Mouse (Mus musculus) forebrain, embryonic 14.5 days (tissue): Measurements from ENCODE around the gene Sertad1. TPM values are rescaled to one million over a fixed set of nuclear protein-coding genes. Genes with fewer than 3 reads are reported as not detected.

Source experiments
- ATAC-seq: fragments of 200-750 bp; cut with Nextera tagmentation; 2 replicates; pipeline ENCODE4 v1.8.0; 2017; ENCODE audit warnings: mild to moderate bottlenecking, moderate library complexity
- DNase-seq: peaks from one replicate; pipeline ENCODE4 v3.0.0-alpha.2; 2015; ENCODE audit warnings: low spot score
- H3K27ac ChIP-seq: fragments of 300-500 bp; sonication (generic); 2 replicates; pipeline ENCODE4 v1.5.1; 2014; ENCODE audit warnings: low read depth, mild to moderate bottlenecking, control low read depth, low read length, moderate library complexity
- H3K27me3 ChIP-seq: fragments of 300-500 bp; sonication (generic); replicated peaks from 2 replicates; pipeline ENCODE4 v1.6.1; 2014; ENCODE audit warnings: low read length, control low read depth, mixed read lengths; ENCODE audit not compliant: control insufficient read depth, insufficient read depth
- H3K36me3 ChIP-seq: fragments of 300-500 bp; sonication (generic); 2 replicates; pipeline ENCODE4 v1.6.1; 2014; ENCODE audit warnings: low read length, control low read depth; ENCODE audit not compliant: control insufficient read depth, insufficient read depth
- H3K4me1 ChIP-seq: fragments of 300-500 bp; sonication (generic); 2 replicates; pipeline ENCODE4 v1.6.1; 2014; ENCODE audit warnings: antibody characterized with exemption, low read length, control low read depth; ENCODE audit not compliant: control insufficient read depth, insufficient read depth
- H3K4me2 ChIP-seq: fragments of 300-500 bp; sonication (generic); 2 replicates; pipeline ENCODE4 v1.6.1; 2014; ENCODE audit warnings: mild to moderate bottlenecking, control low read depth, low read length
- H3K4me3 ChIP-seq: fragments of 300-500 bp; sonication (generic); 2 replicates; pipeline ENCODE4 v1.5.1; 2014; ENCODE audit warnings: low read depth, low read length, control low read depth
- H3K9ac ChIP-seq: fragments of 300-500 bp; sonication (generic); 2 replicates; pipeline ENCODE4 v1.6.1; 2014; ENCODE audit warnings: mild to moderate bottlenecking, low read length, control low read depth, moderate library complexity
- H3K9me3 ChIP-seq: fragments of 300-500 bp; sonication (generic); replicated peaks from 2 replicates; pipeline ENCODE4 v1.6.1; 2016; ENCODE audit warnings: low read length, control low read depth, mixed read lengths; ENCODE audit not compliant: control insufficient read depth
- WGBS: fragments of 180-500 bp; shearing (Covaris S2); extraction: QIAGEN DNeasy Blood & Tissue Kit; methylation state at CpG from one replicate; pipeline ENCODE4 v1.1.7; 2014; 5-methylcytosine and 5-hydroxymethylcytosine counted together
- polyA plus RNA-seq: library from polyadenylated mRNA; unstranded; fragments of >200 nt; fragmentation: Nextera tagmentation; extraction: Ambion mirVana; gene quantifications from 2 replicates; pipeline ENCODE4 v1.2.1, GENCODE M21; 2014

The Sertad1 gene
- polyA plus RNA-seq, 1 experiment from 2014 or later = 9.7 TPM

GRCm38 (mm10) chr7:27506765-27507370 lies 20.2 kb downstream of the Sertad1 start:
- Histone ChIP-seq H3K4me3 (no peak overlapping the region), H3K4me2 (peak overlapping the region; percentile 63), H3K9ac (no peak overlapping the region), H3K36me3 (no peaks in the 10 kb centered on the region), H3K27me3 (no peaks in the 10 kb centered on the region), H3K27ac (no peak overlapping the region), H3K9me3 (no peaks in the 10 kb centered on the region), H3K4me1 (peaks cover 5% of the 10 kb centered on the region; the same call in 1 of the 2 replicates)
- 51% methylated on average over 9 of the region's 9 CpGs for WGBS
- DNase-seq = no peak
- ATAC-seq = no peak

GRCm38 (mm10) chr7:27507711-27508647 lies 21.3 kb downstream of the Sertad1 start:
- under 1% methylated on average over 54 of the region's 54 CpGs for WGBS
- Histone ChIP-seq H3K9ac (peak overlapping the region; percentile 66), H3K4me1 (peaks cover 5% of the 10 kb centered on the region; the same call in 1 of the 2 replicates), H3K4me2 (peak overlapping the region; percentile 63), H3K36me3 (no peaks in the 10 kb centered on the region), H3K27me3 (no peaks in the 10 kb centered on the region), H3K27ac (peak overlapping the region; percentile 92), H3K4me3 (peak overlapping the region; percentile 47), H3K9me3 (no peaks in the 10 kb centered on the region)
- ATAC-seq (peak; percentile 93), DNase-seq (peak; percentile 96)

GRCm38 (mm10) chr7:27508648-27509005 lies 21.9 kb downstream of the Sertad1 start:
- Histone ChIP-seq H3K4me3 (peak overlapping the region; percentile 47; the same call in 1 of the 2 replicates), H3K27ac (peak overlapping the region; percentile 92; the same call in 1 of the 2 replicates), H3K4me2 (peak overlapping the region; percentile 63), H3K9me3 (no peaks in the 10 kb centered on the region), H3K9ac (no peak overlapping the region), H3K36me3 (no peaks in the 10 kb centered on the region), H3K4me1 (peaks cover 5% of the 10 kb centered on the region; the same call in 1 of the 2 replicates), H3K27me3 (no peaks in the 10 kb centered on the region)
- WGBS = 25% methylated on average over 6 of the region's 6 CpGs
- peak; percentile 68 for DNase-seq
- ATAC-seq = peak; percentile 30

- no peaks in the 10 kb centered on the region for H3K9me3 ChIP-seq
- no peaks in the 10 kb centered on the region for H3K36me3 ChIP-seq
- H3K9ac ChIP-seq = no peak overlapping the region
- DNase-seq (no peak), ATAC-seq (no peak)
- 87% methylated on average over 2 of the region's 2 CpGs for WGBS
- no peak overlapping the region for H3K4me3 ChIP-seq
- no peak overlapping the region for H3K4me2 ChIP-seq
- no peaks in the 10 kb centered on the region for H3K27me3 ChIP-seq
- no peak overlapping the region for H3K27ac ChIP-seq
- H3K4me1 ChIP-seq = peaks cover 5% of the 10 kb centered on the region; the same call in 1 of the 2 replicates
Observed at GRCm38 (mm10) chr7:27510809-27511208, 24.1 kb downstream of the Sertad1 start.

GRCm38 (mm10) chr7:27514961-27515360 lies 28.3 kb downstream of the Sertad1 start:
- Histone ChIP-seq H3K27me3 (no peaks in the 10 kb centered on the region), H3K9me3 (no peaks in the 10 kb centered on the region), H3K4me3 (no peak overlapping the region), H3K27ac (no peak overlapping the region), H3K4me2 (no peak overlapping the region), H3K4me1 (no peaks in the 10 kb centered on the region), H3K36me3 (no peaks in the 10 kb centered on the region), H3K9ac (no peak overlapping the region)
- ATAC-seq (no peak), DNase-seq (no peak)
- WGBS = 75% methylated on average over 9 of the region's 9 CpGs

GRCm38 (mm10) chr7:27518314-27518713 lies 31.6 kb downstream of the Sertad1 start:
- no peak overlapping the region for H3K27ac ChIP-seq
- no peaks in the 10 kb centered on the region for H3K4me1 ChIP-seq
- no peaks in the 10 kb centered on the region for H3K27me3 ChIP-seq
- H3K9me3 ChIP-seq = no peaks in the 10 kb centered on the region
- DNase-seq = no peak
- H3K36me3 ChIP-seq = no peaks in the 10 kb centered on the region
- no peak overlapping the region for H3K9ac ChIP-seq
- 85% methylated on average over 9 of the region's 9 CpGs for WGBS
- no peak for ATAC-seq
- H3K4me3 ChIP-seq = no peak overlapping the region
- no peak overlapping the region for H3K4me2 ChIP-seq

GRCm38 (mm10) chr7:27520104-27520503 lies 33.4 kb downstream of the Sertad1 start:
- no peaks in the 10 kb centered on the region for H3K36me3 ChIP-seq
- DNase-seq (no peak), ATAC-seq (no peak)

GRCm38 (mm10) chr7:27520599-27520998 lies 33.9 kb downstream of the Sertad1 start:
- H3K36me3 ChIP-seq = no peaks in the 10 kb centered on the region
- no peak overlapping the region for H3K9ac ChIP-seq
- H3K27ac ChIP-seq = no peak overlapping the region
- H3K27me3 ChIP-seq = no peaks in the 10 kb centered on the region
- H3K4me3 ChIP-seq = no peak overlapping the region
- H3K4me2 ChIP-seq = no peak overlapping the region
- 84% methylated on average over 1 of the region's 1 CpGs for WGBS
- DNase-seq (no peak), ATAC-seq (no peak)
- no peaks in the 10 kb centered on the region for H3K9me3 ChIP-seq
- no peaks in the 10 kb centered on the region for H3K4me1 ChIP-seq

More at GRCm38 (mm10) chr7:27520104-27520503, 33.4 kb downstream of the Sertad1 start:
- H3K4me1 ChIP-seq = no peaks in the 10 kb centered on the region
- no peak overlapping the region for H3K27ac ChIP-seq
- H3K27me3 ChIP-seq = no peaks in the 10 kb centered on the region
- H3K4me3 ChIP-seq = no peak overlapping the region
- H3K4me2 ChIP-seq = no peak overlapping the region
- no peaks in the 10 kb centered on the region for H3K9me3 ChIP-seq
- H3K9ac ChIP-seq = no peak overlapping the region

- Histone ChIP-seq H3K27ac (no peak within 1 kb of the TSS), H3K4me3 (no peak within 1 kb of the TSS), H3K9me3 (no peaks in the 10 kb centered on the region), H3K36me3 (no peaks in the 10 kb centered on the region), H3K4me1 (no peaks in the 10 kb centered on the region), H3K9ac (no peak within 1 kb of the TSS), H3K4me2 (no peak within 1 kb of the TSS), H3K27me3 (no peaks in the 10 kb centered on the region)
- 59% methylated on average over 5 of the region's 5 CpGs for WGBS
- DNase-seq (no peak), ATAC-seq (no peak)
Observed at GRCm38 (mm10) chr7:27522967-27523366, 36.3 kb downstream of the Sertad1 start, which contains the start of gene Hipk4. Gene Hipk4 (plus strand): TSS chr7:27523267.
